Mouse (Mus musculus): ENCODE results near the gene Il33. TPM values are rescaled to one million over a fixed set of nuclear protein-coding genes. Genes with fewer than 3 reads are reported as not detected.

The Il33 gene
- polyA plus RNA-seq, 1 experiment from 2014 or later = 0.34 TPM

Other genes with a start within 250 kb of the Il33 start
- not detected in 2 replicates for gene Mlana, start 227.3 kb upstream of the Il33 start, polyA plus RNA-seq (2015; fragmentation: Nextera tagmentation; extraction: Ambion mirVana)
- 7.6 and 8.1 TPM in 2 replicates for gene 9930021J03Rik, start 119.1 kb upstream of the Il33 start, polyA plus RNA-seq (2015; fragmentation: Nextera tagmentation; extraction: Ambion mirVana)
- 35.8 and 39.6 TPM in 2 replicates for gene Ranbp6, start 112.1 kb upstream of the Il33 start, polyA plus RNA-seq (2015; fragmentation: Nextera tagmentation; extraction: Ambion mirVana)
- not detected in 2 replicates for gene Trpd52l3, start 78.7 kb downstream of the Il33 start, polyA plus RNA-seq (2015; fragmentation: Nextera tagmentation; extraction: Ambion mirVana)
- gene Uhrf2, start 105.4 kb downstream of the Il33 start, polyA plus RNA-seq (2015; fragmentation: Nextera tagmentation; extraction: Ambion mirVana) = 68.7 and 69.1 TPM in 2 replicates

All from forebrain, embryonic 15.5 days (tissue).